Mouse (Mus musculus) olfactory bulb, adult 2 months (tissue): ENCODE measurements at regions not wholly inside any gene's neighbourhood (a gene's known extent, or its start where the extent isn't known, plus 50 kb on each side); places are given as distances from the start of the nearest gene placed in this dataset.

Experiments
- H3K27ac ChIP-seq: fragments of 200-500 bp; 2 replicates; pipeline ENCODE4 v1.5.1; 2012; ENCODE audit warnings: low read depth, low read length; ENCODE audit not compliant: insufficient read depth
- H3K4me1 ChIP-seq: fragments of 200-500 bp; 2 replicates; pipeline ENCODE4 v1.6.1; 2012; ENCODE audit warnings: low read length; ENCODE audit not compliant: control insufficient read depth, insufficient read depth
- H3K4me3 ChIP-seq: fragments of 200-500 bp; 2 replicates; pipeline ENCODE4 v1.5.1; 2012; ENCODE audit warnings: mild to moderate bottlenecking, low read depth, low read length, moderate library complexity; ENCODE audit not compliant: insufficient read depth
- CTCF ChIP-seq: fragments of 200-500 bp; IDR thresholded peaks from 2 replicates; pipeline ENCODE4 v1.5.1; 2012; ENCODE audit warnings: low read depth, mild to moderate bottlenecking, low read length, moderate library complexity; ENCODE audit not compliant: insufficient read depth
- POLR2A ChIP-seq: fragments of 200-500 bp; IDR thresholded peaks from 2 replicates; pipeline ENCODE4 v1.6.1; 2012; ENCODE audit warnings: mild to moderate bottlenecking, low read depth, low read length, moderate library complexity; ENCODE audit not compliant: insufficient read depth
- WGBS: fragments of 180-500 bp; shearing (Covaris S2); methylation state at CpG from one replicate; pipeline ENCODE4 v1.1.7; 2018; 5-methylcytosine and 5-hydroxymethylcytosine counted together

DNA sequence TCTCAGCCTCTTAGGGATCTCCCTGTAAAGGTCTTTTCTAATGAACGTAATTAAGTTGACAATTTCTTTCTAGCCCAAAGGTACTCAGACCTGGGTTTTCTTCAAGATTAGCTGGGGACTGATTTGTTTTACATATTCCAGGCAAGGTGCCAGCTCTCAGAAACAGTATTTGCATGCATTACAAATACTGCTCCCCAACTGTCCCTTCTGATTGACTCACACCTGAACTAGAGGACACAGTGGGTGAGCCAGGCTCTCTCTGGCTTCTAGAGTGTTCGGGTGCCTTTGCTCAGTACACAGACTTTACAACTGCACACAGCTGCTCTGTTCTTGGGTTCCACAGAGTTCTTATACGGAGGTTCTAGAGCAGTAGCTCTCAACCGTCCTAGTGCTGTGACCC lies 81.1 kb upstream of the Arl4c start:
- Histone ChIP-seq H3K4me1 (no peaks in the 10 kb centered on the region), H3K4me3 (no peak overlapping the region), H3K27ac (no peak overlapping the region)
- WGBS: 84% methylated on average over 4 of the region's 4 CpGs
- TF ChIP-seq POLR2A (no peak), CTCF (no peak)

DNA sequence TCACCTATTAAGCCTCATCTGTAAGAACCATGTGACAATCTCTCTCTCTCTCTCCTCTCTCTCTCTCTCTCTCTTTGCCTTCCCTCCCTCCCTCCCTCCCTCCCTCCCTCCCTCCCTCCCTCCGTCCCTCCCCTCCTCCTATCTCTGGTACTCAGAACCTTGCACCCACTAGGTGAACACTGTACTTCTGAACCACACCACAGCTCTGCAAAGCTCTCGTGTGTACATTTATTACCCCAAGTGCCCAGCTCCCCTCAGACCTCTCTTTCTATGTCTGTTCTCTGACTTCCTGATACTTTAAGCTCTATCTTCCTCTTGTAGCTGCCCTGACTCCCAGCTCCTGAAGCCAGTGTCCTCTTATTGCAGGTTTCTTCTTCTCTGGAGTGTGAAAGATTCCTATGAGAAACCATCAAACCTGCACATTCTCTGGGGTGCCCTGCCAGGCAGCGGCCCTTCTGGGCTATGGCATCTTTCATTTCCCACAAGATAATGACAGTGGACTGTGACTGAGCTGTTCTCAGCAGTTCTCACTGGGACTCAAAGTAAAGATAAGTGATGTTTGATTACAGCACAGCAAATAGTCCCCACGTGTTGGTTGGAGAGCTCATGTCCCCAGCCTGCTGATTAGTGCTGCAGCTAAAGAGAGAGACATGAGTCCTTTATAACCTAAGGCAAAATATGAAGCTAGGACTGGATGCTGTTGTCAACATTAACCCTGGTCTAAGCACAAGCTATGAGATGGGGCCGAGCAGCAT lies 83.0 kb upstream of the Arl4c start:
- TF ChIP-seq CTCF (no peak), POLR2A (no peak)
- 78% methylated on average over 4 of the region's 5 CpGs for WGBS
- Histone ChIP-seq H3K4me3 (no peak overlapping the region), H3K27ac (no peak overlapping the region), H3K4me1 (no peaks in the 10 kb centered on the region)

- H3K27ac ChIP-seq: no peak overlapping the region
- H3K4me1 ChIP-seq: no peaks in the 10 kb centered on the region
- no peak overlapping the region for H3K4me3 ChIP-seq
- TF ChIP-seq POLR2A (no peak), CTCF (no peak)
- 82% methylated on average over 14 of the region's 14 CpGs for WGBS
These were observed 84.0 kb upstream of the Arl4c start for GRCm38 (mm10) chr1:88786066-88786465.

- TF ChIP-seq POLR2A (no peak), CTCF (no peak)
- H3K4me3 ChIP-seq: no peak overlapping the region
- WGBS: 90% methylated on average over 7 of the region's 7 CpGs
- no peak overlapping the region for H3K27ac ChIP-seq
- H3K4me1 ChIP-seq: peaks cover 3% of the 10 kb centered on the region; the same call in 1 of the 2 replicates
These were observed 88.7 kb upstream of the Arl4c start for GRCm38 (mm10) chr1:88790674-88791073.

DNA sequence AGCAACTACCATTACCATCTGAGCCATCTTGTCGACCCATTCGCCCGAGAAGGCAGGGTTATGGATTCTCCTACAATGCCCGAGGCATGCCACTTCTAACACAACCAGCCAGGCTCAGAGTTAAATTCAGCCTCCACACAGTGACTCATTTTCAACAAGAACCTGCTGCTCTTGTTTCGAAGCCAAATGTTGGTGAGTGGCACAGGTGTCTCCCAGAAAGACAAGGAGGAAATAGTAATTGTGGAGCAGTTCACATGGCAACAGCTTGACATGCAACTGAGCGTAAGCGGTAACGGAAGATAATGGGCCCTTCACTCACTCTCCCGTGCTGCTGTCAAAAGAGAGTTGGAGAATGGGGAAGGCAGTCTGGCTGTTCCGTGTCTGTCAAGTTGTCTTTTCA lies 92.9 kb upstream of the Arl4c start:
- H3K27ac ChIP-seq: no peak overlapping the region

DNA sequence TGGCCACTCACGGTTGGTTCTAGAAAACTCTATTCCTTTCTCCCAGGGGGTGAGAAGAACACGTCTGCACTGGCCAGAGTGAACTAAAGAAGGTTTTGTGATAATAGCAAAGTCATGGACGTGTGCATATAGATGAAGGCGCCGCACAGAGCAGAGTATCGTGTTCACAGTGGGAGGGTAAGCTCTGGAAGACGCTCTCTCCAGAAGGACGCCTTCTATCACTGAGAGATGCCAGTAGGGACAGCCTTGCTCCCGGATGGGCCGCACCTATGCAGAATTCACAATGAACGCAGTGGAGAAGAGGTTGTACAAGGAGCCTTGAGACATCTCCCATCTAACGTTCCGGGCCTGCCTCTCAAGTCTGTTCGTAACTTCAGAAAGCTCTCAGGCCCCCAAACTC lies 96.5 kb upstream of the Arl4c start:
- TF ChIP-seq POLR2A (no peak), CTCF (no peak)
- WGBS: 96% methylated on average over 14 of the region's 14 CpGs
- Histone ChIP-seq H3K4me3 (no peak overlapping the region), H3K4me1 (peaks cover 3% of the 10 kb centered on the region; the same call in 1 of the 2 replicates), H3K27ac (no peak overlapping the region)

More for the DNA sequence above, 92.9 kb upstream of the Arl4c start:
- 59% methylated on average over 10 of the region's 10 CpGs for WGBS
- H3K4me1 ChIP-seq: peaks cover 3% of the 10 kb centered on the region; the same call in 1 of the 2 replicates
- TF ChIP-seq CTCF: no peak
- no peak overlapping the region for H3K4me3 ChIP-seq

DNA sequence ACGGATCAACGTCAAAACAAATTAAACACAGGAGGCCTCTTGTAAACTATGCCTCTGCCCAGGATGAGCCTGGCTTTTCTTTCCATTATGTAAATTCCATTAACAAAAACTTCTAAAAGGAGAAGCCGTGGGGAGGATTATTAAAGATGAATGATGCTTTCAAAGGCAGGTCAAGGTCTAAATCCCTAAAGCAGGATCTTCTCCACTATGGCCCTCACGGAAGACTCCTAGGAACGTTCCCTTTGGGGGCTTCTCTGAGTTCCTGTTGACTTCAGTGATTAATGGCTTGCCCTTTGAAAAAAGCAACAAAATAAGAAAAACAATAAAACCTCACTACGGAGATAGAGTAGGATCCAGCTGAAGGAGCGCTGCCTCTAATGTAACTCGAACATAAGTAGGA lies 96.9 kb upstream of the Arl4c start:
- TF ChIP-seq CTCF (no peak), POLR2A (no peak)
- H3K27ac ChIP-seq: no peak overlapping the region
- WGBS: 89% methylated on average over 8 of the region's 8 CpGs
- H3K4me1 ChIP-seq: peaks cover 3% of the 10 kb centered on the region; the same call in 1 of the 2 replicates
- no peak overlapping the region for H3K4me3 ChIP-seq

GRCm38 (mm10) chr1:88799343-88799742 lies 97.3 kb upstream of the Arl4c start:
- no peak for TF ChIP-seq POLR2A
- Histone ChIP-seq H3K4me3 (no peak overlapping the region), H3K27ac (no peak overlapping the region), H3K4me1 (peaks cover 3% of the 10 kb centered on the region; the same call in 1 of the 2 replicates)
- WGBS: 83% methylated on average over 7 of the region's 7 CpGs

- no peak overlapping the region for H3K27ac ChIP-seq
- peaks cover 3% of the 10 kb centered on the region; the same call in 1 of the 2 replicates for H3K4me1 ChIP-seq
- TF ChIP-seq CTCF: no peak
- no peak for TF ChIP-seq POLR2A
- 74% methylated on average over 8 of the region's 8 CpGs for WGBS
- H3K4me3 ChIP-seq: no peak overlapping the region
These were observed 97.8 kb upstream of the Arl4c start for GRCm38 (mm10) chr1:88799789-88800188.
